Mouse (Mus musculus) cerebellum, adult 11-12 months (tissue): ENCODE data around the gene Hoxd12.

Experiments
- DNase-seq: peaks from one replicate; pipeline ENCODE4 v3.0.0; 2022

Hoxd12 gene

GRCm38 (mm10) chr2:74682796-74683195, 8.0 kb downstream of the Hoxd12 start:
- no peak for DNase-seq

GRCm38 (mm10) chr2:74683471-74683951, 8.7 kb downstream of the Hoxd12 start:
- no peak for DNase-seq

GRCm38 (mm10) chr2:74684106-74684505, 9.3 kb downstream of the Hoxd12 start:
- no peak for DNase-seq

- no peak for DNase-seq
These were observed 10.3 kb downstream of the Hoxd12 start for GRCm38 (mm10) chr2:74685059-74685603.

- DNase-seq: no peak
These were observed 11.6 kb downstream of the Hoxd12 start for GRCm38 (mm10) chr2:74686301-74686987.

GRCm38 (mm10) chr2:74686988-74687697, 12.3 kb downstream of the Hoxd12 start:
- DNase-seq: no peak

GRCm38 (mm10) chr2:74687698-74688555, 13.1 kb downstream of the Hoxd12 start:
- DNase-seq: no peak

- DNase-seq: no peak
These were observed 14.2 kb downstream of the Hoxd12 start for GRCm38 (mm10) chr2:74688795-74689573.

GRCm38 (mm10) chr2:74689574-74690337, 14.9 kb downstream of the Hoxd12 start:
- DNase-seq: no peak

GRCm38 (mm10) chr2:74690338-74690716, 15.5 kb downstream of the Hoxd12 start:
- no peak for DNase-seq

GRCm38 (mm10) chr2:74691022-74691951, 16.5 kb downstream of the Hoxd12 start, which contains the start of gene Hoxd10:
Gene Hoxd10, plus strand, starts transcription at chr2:74691924.
- no peak for DNase-seq

- no peak for DNase-seq
These were observed 17.4 kb downstream of the Hoxd12 start for GRCm38 (mm10) chr2:74691995-74692807.

- DNase-seq: no peak
These were observed 18.1 kb downstream of the Hoxd12 start for GRCm38 (mm10) chr2:74692808-74693431.

- DNase-seq: no peak
These were observed 18.6 kb downstream of the Hoxd12 start for GRCm38 (mm10) chr2:74693432-74693827.

GRCm38 (mm10) chr2:74694066-74694465, 19.3 kb downstream of the Hoxd12 start:
- no peak for DNase-seq

- no peak for DNase-seq
These were observed 20.6 kb downstream of the Hoxd12 start for GRCm38 (mm10) chr2:74695383-74695782.

GRCm38 (mm10) chr2:74695813-74696430, 21.1 kb downstream of the Hoxd12 start:
- DNase-seq: no peak
